Mouse (Mus musculus) forebrain, embryonic 10.5 days (tissue): Measurements from ENCODE around the gene Egfl7. TPM values are rescaled to one million over a fixed set of nuclear protein-coding genes. Genes with fewer than 3 reads are reported as not detected.

Source experiments
- DNase-seq: peaks from one replicate; pipeline ENCODE4 v3.0.0-alpha.2; 2017; ENCODE audit warnings: low spot score; ENCODE audit errors: extremely low spot score
- H3K27ac ChIP-seq: fragments of 300-500 bp; sonication (generic); 2 replicates; pipeline ENCODE4 v1.5.1; 2016; ENCODE audit warnings: mild to moderate bottlenecking
- H3K27me3 ChIP-seq: fragments of 300-500 bp; sonication (generic); 2 replicates; pipeline ENCODE4 v1.6.1; 2016; ENCODE audit warnings: mild to moderate bottlenecking; ENCODE audit not compliant: poor library complexity, severe bottlenecking
- H3K36me3 ChIP-seq: fragments of 300-500 bp; sonication (generic); replicated peaks from 2 replicates; pipeline ENCODE4 v1.6.1; 2016; ENCODE audit warnings: mild to moderate bottlenecking, moderate library complexity
- H3K4me1 ChIP-seq: fragments of 300-500 bp; sonication (generic); 2 replicates; pipeline ENCODE4 v1.6.1; 2016
- H3K4me3 ChIP-seq: fragments of 300-500 bp; sonication (generic); 2 replicates; pipeline ENCODE4 v1.5.1; 2016; ENCODE audit warnings: mild to moderate bottlenecking, moderate library complexity
- H3K9me3 ChIP-seq: fragments of 300-500 bp; sonication (generic); 2 replicates; pipeline ENCODE4 v1.6.1; 2016; ENCODE audit warnings: mild to moderate bottlenecking, moderate library complexity
- WGBS: fragments of 180-500 bp; shearing (Covaris S2); methylation state at CpG from one replicate; pipeline ENCODE4 v1.1.7; 2016; 5-methylcytosine and 5-hydroxymethylcytosine counted together
- microRNA counts: library from miRNA; unstranded; fragments of <30 nt; microRNA quantifications from one replicate; lab custom pipeline; 2017
- microRNA-seq: library from miRNA; unstranded; fragments of <30 nt; microRNA quantifications from one replicate; pipeline ENCODE4, GENCODE M21; 2017
- polyA plus RNA-seq: library from polyadenylated mRNA; unstranded; fragments of >200 nt; fragmentation: Nextera tagmentation; extraction: Ambion mirVana; gene quantifications from 2 replicates; pipeline ENCODE4 v1.2.1, GENCODE M21; 2016

The Egfl7 gene
- polyA plus RNA-seq, 1 experiment from 2014 or later: 89.9 TPM

DNA sequence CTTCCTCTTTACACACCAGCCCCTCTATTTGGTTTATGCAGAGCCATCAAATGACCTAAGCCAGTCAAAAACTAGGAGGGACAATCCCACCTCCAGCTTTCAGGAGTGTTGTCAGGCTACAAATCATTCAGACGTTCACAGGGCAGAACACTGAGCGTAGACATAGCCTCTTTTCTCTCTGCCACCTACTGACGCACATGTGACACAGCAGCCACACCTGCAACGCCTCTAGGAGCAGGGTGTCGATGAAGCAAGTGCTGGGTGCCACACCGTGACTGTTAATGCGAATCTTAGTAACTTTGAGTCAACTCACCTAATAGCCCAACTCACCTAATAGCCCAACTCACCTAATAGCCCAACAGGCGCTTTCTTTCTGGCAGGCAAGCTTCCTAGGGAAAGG lies 59.3 kb downstream of the Egfl7 start:
- 15% methylated on average over 8 of the region's 8 CpGs for WGBS
- no peaks in the 10 kb centered on the region for H3K9me3 ChIP-seq
- no peak for DNase-seq
- H3K27ac ChIP-seq: peak overlapping the region; percentile 93
- no peaks in the 10 kb centered on the region for H3K27me3 ChIP-seq
- H3K36me3 ChIP-seq: peaks cover 52% of the 10 kb centered on the region
- peak overlapping the region; percentile 79 for H3K4me3 ChIP-seq
- peaks cover 53% of the 10 kb centered on the region for H3K4me1 ChIP-seq

- 4% methylated on average over 49 of the region's 49 CpGs for WGBS
- Histone ChIP-seq H3K9me3 (no peaks in the 10 kb centered on the region), H3K4me3 (peak overlapping the region; percentile 79), H3K27ac (peak overlapping the region; percentile 93), H3K4me1 (peaks cover 42% of the 10 kb centered on the region), H3K27me3 (no peaks in the 10 kb centered on the region), H3K36me3 (peaks cover 41% of the 10 kb centered on the region)
- peak; percentile 97 for DNase-seq
Measured at GRCm38 (mm10) chr2:26639838-26640830, 60.3 kb downstream of the Egfl7 start.

DNA sequence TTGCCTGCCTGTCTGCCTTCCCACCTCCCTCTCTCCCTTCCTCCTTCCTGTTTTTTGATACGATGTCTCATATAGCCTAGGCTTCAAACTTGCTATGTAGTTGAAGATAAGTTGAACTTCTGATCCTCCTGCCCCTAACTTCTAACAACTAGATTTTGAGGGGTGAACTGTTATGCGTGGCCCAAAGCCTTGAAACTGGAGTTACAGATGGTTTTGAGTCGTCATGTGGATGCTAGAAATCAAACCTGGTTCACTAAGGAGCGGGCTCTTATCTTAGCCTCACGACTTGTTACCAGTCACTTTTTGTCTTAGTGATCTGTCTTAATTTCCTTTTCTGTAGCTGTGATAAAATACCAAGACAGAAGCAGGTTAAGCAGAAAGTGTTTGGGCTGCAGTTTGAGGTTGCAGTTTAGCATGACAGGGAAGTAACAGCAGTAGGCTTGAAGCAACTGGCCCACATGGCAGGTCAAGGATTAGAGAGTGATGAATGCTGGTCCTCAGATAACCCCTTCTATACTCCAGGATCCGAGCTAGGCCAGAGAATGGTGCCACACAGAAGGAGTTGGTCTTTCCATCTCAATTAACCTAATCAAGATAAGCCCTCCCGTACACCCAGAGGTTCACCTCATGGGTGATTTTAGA lies 61.3 kb downstream of the Egfl7 start:
- peaks cover 32% of the 10 kb centered on the region for H3K4me1 ChIP-seq
- DNase-seq: no peak
- H3K27ac ChIP-seq: peak overlapping the region; percentile 93; the same call in 1 of the 2 replicates
- no peaks in the 10 kb centered on the region for H3K9me3 ChIP-seq
- WGBS: 86% methylated on average over 7 of the region's 7 CpGs
- H3K27me3 ChIP-seq: no peaks in the 10 kb centered on the region
- H3K4me3 ChIP-seq: no peak overlapping the region
- peaks cover 31% of the 10 kb centered on the region for H3K36me3 ChIP-seq

MicroRNAs within 50 kb of the gene (microRNA counts, 519-probe panel; counts per million panel counts)
- microRNA mmu-miR-126-3p (lab: Ali Mortazavi, UCI) (8,151 counts per million, percentile 98 among the panel's probes with 10 or more counts), microRNA mmu-miR-126-5p (lab: Ali Mortazavi, UCI) (4,167 counts per million, percentile 77 among the panel's probes with 10 or more counts)

Small RNA genes lying within 50 kb of the gene (microRNA-seq; reads per million reads assigned to microRNA genes)
- 2.1 reads per million for gene Mir126a
- not detected for gene Mir126b

Other genes starting within 250 kb of the Egfl7 start
- 33.8 and 37.2 TPM in 2 replicates for gene Dnlz, start 227.9 kb upstream of the Egfl7 start, polyA plus RNA-seq
- gene Card9, start 219.1 kb upstream of the Egfl7 start, polyA plus RNA-seq: 1.00 and 1.2 TPM in 2 replicates
- gene Snapc4, start 199.4 kb upstream of the Egfl7 start, polyA plus RNA-seq: 37.8 and 38.9 TPM in 2 replicates
- gene Entr1, start 190.7 kb upstream of the Egfl7 start, polyA plus RNA-seq: 127 and 128 TPM in 2 replicates
- gene Pmpca, start 190.7 kb upstream of the Egfl7 start, polyA plus RNA-seq: 151 and 156 TPM in 2 replicates
- 24.6 and 25.5 TPM in 2 replicates for gene Inpp5e, start 170.8 kb upstream of the Egfl7 start, polyA plus RNA-seq
- gene Sec16a, start 134.8 kb upstream of the Egfl7 start, polyA plus RNA-seq: 27.0 and 29.8 TPM in 2 replicates
- 25.4 and 26.7 TPM in 2 replicates for gene Notch1, start 63.4 kb upstream of the Egfl7 start, polyA plus RNA-seq
- not detected in 2 replicates for gene Gm20532, start 6.6 kb downstream of the Egfl7 start, polyA plus RNA-seq
- gene Agpat2, start 24.4 kb downstream of the Egfl7 start, polyA plus RNA-seq: 10.1 and 10.2 TPM in 2 replicates
- gene Fam69b, start 48.4 kb downstream of the Egfl7 start, polyA plus RNA-seq: 44.1 and 49.4 TPM in 2 replicates
- gene Lcn4, start 91.3 kb downstream of the Egfl7 start, polyA plus RNA-seq: not detected in 2 replicates